Mouse (Mus musculus) right cerebral cortex, postnatal 10 days (tissue): ENCODE measurements at regions not wholly inside any gene's neighbourhood (a gene's known extent, or its start where the extent isn't known, plus 50 kb on each side); places are given as distances from the start of the nearest gene placed in this dataset.
A peak's percentile ranks its signal among the peaks of the same experiment; 100 is the strongest.

Source experiments
- DNase-seq, 2 experiments: peaks; one replicate each; pipeline ENCODE4 v3.0.0; 2021; ENCODE audit warnings: low spot score in 2 of 2

DNA sequence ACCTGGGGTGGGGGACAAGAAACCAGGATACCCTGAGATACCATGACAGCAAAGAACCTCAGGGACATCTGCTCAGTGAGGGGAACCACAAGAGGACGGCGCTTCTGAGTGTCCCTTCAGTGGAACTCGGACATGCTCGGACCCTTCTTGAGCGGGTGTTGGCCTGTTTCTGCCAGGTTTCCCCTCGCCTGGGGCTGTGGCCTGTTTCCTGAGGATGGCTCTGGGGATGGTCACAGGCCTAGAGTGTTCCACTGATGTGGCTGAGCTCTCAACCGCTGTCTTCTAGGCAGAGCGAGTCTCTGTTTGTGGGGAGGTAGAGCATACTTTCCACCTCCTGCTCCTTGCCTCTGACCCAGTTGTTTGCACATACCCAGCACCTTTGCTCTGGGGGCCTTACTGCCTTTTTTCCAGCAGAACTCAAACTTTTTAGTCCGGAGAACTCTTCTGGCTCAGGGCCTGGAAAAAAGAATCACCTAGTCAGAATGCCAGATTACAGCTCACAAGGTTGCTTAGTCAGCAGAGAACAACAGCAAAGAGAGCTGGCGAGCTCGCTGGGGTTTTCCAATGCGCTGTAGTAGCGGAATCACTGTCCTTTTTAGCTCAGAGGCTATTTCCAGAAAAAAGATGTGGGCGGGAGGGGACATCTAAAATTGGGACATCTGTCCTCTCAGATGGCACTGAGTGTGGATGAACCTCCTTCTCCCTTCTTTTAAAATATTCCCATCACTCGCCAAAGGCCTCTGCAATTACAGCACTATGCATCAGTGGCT lies 65.3 kb downstream of the Med10 start:
- DNase-seq, result peak; percentile 63 to 78

DNA sequence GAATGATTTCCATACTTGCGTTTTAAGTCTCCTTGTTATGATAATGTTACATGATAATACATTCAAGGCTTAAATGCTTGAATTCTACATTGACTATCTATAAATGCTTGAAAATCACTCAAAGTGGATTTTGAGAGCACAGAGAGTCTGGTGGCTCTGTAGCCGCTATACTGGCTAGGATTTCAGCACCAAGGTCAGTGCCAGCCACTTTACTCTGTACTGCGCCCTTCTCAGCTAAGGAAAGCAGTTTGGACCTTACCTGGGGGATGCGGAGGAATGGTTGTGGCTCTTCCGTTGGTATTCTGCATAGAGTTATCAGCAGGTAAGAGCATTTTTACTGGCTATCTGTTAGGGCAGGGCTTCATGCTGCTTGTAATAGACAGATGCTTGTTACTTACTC lies 94.3 kb downstream of the Med10 start:
- no peak for DNase-seq

DNA sequence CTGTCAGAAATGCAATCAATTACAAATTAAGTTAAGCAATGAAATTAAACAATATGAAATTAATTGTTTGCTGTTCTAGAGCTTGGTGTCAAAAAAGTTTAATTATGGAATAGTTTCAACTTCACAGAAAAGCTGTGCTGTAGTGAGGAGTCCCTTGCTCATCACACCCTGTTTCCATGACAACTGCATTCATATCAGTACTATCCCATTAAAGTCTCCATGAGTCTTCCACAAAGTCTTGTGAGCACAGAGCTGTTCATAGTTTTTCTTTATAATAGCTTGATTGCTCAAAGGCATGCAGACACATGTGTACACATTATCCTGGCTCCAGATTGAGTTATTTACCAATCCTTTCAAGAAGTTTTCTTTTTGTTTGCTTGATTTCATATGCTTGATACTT lies 98.9 kb downstream of the Med10 start:
- no peak for DNase-seq

DNA sequence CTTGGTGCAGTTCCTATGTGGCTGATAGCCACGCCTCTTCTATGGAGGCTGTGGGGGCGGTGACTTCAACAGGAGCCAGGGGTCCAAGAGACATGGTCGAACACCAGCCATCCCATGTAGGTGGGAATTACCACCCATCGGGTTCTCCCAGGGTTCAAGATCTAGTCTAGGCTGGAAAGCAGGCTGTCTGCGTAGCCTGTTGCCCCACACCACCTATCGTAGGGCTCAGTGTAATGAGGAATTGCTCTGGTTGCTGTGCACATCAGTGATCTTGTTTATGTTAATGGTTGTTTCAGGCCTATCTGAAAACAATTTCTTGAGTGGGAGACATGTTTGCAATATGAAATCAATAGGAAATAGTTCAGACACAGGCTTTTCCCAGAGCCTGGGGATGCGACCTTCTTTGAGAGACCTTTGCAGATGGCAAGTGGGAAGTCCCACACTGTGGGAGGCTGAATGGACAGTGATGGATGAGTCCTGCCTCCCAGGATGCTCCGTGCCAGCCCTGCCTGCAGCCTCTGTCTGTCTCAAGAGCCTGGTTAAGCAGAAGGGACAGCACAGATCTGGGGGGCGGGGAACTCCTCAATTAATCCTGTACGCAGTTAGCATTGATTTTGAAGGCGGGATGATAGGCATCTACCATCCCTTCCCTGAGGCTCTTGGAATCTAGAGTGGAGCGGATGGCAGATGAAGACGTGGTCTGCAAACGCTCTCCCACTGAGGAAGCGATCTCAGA lies 104.8 kb downstream of the Med10 start:
- no peak for DNase-seq

DNA sequence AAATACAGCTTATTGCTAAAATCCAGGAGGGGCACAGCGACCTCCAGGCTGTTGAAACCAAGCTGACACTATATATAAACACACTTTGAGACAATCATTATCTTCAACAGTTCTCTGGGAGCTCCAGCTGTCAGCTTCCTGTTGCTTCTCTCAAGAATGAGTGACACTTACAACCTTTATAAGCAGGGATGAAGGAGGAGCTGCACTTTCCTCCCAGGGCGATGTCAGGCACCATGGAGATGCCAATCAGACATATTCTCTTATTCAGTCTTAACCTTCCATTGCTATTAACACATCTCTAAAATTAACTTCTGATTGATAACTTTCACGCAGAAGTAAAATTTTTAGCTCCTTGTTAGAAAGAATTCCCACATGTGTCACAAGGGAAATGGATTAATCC lies 113.6 kb downstream of the Med10 start:
- no peak for DNase-seq

DNA sequence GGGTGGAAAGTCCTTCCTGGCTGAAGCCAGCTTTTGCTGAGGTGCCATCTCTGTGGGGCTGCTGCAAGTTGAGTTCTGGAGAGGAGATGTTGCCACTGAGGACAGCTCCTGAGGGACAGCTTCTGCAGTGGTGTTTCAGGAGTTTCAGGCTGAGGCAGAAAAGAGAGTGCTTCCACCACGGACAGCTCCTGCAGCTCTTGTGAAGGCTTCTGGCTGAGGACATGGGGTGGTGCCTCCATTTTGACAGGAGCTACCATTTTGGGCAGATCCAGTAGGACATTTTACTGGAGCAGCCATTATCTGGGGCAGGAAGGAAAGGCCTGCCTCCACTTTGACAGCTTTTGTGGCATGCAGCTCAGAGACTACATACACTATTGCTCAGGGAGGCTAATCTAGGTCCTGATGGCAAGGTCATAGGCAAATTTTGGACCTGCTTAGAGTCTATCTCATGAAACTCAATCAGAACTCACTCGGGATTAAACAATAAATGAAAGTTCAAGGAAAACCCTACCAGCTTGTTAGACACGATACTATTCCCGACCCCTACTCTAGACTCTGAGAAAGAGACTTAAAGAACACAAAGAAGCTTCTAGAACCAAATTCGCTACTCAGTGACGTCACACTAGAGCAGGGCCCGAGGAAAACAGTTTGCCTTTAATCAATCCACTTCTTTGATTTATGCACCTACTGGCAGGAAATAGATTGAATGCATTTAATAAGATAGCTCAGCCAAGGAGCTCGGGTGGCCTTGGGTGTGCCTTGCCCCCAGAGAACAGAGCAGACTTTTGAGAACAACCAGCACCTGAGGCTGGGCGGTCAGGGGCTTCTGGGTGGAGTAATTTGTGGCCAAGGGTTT lies 130.7 kb downstream of the Med10 start:
- DNase-seq, result no peak

DNA sequence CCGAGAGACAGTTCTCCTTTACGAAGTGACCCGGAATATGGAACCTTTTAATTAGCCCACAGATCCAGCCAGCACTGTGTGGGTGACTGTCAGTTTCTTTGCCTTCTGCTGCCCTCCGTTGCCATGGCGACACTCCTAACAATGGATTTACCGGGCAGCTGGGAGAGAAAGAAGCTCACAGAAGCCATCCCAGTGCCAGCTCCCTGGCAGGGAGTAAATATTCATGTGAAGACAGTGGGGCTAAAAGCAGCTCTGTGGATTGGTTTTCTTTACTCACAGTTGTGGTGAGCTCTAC lies 131.3 kb downstream of the Med10 start:
- peak; percentile 85 to 91 for DNase-seq

DNA sequence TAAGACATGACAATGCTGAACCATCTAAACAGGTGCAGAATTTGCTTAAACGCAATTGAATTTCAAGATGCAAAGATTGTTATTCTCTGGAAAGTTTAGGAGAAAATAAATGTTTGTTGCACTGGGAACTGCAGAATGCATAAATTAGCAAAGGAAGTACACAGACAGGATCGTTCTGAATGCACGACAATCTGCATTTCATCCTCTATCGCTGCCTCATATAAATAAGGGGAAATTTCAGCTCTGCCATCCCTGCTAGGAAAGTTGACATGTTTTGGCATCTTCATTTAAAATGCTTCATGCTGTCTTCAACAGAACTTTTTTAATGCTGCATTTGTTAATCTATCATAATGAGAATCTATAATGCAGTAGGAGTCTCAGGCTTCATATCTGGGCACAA lies 137.6 kb downstream of the Med10 start:
- DNase-seq, result no peak

DNA sequence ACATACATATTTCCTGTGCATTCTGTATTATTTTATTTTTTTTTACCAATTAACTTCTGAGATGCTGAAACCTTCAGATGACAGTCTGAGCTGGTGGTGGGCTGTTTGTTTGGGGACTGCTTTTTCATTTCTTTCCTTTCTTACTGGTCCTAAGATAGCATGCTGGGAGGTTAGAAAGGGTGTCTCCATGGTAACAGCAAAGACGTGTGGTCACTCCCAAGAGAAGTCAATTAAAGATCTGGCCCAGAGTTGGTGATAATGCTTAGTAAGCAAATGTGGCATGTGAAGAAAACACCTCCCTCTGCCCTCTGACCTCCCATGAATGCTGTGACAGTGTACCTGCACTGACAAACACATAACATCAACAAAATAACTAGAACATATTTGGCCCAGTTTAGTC lies 142.5 kb downstream of the Med10 start:
- DNase-seq, result no peak

DNA sequence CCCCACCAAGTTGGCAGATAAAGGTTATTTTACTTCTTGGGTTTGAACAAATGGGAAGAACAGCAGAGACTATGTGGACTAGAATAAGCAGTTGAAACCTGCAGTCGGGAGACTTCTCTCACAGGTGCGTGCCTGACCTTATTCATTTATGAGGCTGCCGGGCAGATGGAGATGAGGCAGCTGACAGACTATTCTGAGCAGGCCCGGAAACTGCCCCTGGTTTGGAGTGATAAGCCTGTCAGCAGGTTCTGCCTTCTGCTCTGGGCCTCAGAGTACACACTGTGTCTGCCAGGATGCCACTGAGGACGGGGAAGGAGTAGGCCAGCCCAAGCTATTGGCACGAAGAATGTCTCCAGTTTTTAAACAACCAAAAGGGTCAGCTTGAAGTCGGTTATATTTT lies 144.4 kb downstream of the Med10 start:
- no peak for DNase-seq

DNA sequence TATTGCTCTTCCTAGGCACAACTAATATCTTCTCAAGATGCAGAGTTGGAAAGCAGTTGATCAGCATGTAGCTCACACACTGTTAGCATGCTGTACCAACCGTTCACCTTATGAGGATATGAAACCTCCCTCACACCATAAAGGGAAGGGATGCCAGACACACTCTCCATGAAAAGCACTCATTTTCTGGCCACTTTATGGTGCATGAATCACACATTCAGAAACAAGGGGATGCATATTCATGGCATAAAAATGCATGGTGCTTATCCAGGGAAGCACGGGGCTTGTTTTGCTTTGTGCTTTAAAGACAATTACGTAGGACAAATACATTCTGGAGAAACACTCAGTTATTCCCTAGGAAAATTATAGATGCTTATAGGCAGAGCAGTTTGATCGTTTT lies 149.9 kb downstream of the Med10 start:
- DNase-seq, result no peak

DNA sequence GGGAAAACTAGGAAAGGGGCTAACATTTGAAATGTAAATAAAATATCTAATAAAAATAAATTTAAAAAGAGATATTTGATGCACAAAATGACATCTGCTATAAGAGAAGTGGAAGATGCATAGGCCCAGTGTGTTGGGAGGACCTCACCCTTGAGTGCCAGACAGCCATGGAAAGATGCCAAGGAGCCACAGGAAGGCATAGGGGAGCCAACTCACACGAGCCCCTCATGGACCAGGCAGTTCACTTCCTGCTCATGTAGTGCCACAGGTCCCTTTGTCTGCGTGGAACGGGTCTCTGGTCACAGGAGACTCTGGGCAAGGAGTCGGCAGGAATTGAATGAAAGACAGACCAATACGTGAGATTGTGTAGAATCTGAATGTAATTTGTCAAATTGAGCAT lies 152.0 kb downstream of the Med10 start:
- DNase-seq, result no peak

DNA sequence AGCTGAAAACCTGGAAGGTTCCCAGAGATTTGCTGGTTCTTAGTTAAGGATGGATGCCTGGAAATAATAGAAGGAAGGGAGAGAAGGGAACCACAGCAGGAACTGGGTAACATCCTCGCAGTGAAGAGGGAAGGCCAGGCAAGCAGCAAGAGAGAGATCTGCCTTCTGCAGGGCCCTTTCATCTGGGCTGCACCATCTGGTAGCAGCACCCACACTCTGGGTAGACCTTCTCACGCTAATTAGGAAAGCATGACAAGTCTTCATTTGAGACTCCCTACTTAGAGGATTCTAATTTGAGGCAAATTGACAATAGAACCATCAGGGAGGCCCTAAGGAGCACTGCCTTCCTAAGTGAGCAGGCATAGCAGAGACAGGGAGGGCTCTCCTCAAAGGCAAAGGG lies 153.3 kb downstream of the Med10 start:
- DNase-seq, result no peak

DNA sequence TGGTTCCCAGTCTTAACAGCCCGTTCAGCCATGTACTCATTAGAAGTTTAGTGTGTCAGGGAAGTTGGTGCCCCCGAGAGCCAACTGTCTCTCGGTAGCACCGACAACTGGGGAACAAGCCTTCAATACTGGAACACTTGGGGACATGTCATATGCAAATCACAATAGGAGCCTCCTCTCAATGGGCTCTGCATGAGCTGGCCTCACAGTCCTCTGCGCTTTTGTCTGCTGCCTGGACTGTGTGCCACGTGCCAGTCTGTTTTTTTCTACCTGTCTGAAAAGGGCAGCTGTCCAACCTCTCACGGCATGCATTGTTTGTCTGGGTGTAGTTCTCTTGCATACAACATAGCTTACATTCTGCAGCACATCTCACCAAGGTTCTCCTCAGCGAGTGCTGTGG lies 161.7 kb downstream of the Med10 start:
- no peak for DNase-seq

DNA sequence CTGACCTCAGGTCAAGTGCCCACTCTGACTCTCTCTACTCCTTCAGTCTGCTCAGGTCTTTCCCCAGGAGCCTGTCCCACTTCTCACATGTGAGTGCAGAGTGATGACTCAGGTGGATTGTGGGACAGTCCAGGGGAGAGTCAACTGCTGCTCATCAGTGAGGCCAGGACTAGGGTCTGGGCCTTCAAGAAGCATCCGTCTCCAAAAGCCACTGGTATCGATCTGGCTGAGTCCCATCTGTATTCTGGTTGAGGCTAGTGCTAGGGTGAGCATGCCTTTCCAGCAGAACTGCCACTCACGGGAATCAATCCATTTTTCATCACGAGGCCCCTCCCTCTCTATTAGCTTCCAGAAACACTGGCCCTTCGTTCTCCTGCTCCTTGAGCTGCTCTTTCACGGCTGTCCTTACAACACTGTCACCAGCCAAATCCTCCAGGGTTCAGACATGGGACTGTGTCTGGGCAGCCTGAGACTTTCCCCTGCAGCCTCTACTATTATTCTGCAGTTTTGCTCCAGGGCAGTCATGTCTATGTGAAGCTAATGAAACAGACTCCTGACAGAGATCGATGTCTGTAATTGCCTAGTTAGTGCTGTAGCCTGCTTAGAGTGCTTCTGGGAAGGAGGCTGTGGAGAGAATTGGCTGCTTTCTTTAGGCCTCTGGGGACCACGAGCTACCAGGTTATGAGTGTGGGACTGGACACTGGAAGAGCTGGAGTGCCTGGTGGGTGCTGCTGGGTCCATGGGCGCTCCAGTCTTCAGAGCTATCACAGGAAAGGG lies 169.3 kb downstream of the Med10 start:
- no peak for DNase-seq

DNA sequence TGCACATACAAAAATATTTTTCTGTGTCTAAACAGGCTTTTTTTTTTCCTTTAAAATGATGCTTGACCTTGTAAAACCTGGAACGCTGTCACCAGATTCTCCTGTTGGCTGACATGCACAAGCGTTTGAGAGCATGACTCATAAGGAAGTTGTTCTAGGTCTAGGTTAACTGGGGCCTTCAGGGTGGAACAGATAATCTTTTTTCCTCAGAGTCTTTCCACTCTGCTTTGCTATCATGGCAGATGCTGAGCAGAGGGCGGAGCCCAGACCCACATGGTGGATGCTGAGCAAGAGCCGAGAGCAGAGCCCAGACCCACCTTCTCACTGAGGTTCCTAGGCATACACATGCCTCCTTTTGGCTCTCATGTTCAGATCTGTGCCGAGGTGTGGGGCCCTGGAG lies 172.6 kb downstream of the Med10 start:
- no peak for DNase-seq

DNA sequence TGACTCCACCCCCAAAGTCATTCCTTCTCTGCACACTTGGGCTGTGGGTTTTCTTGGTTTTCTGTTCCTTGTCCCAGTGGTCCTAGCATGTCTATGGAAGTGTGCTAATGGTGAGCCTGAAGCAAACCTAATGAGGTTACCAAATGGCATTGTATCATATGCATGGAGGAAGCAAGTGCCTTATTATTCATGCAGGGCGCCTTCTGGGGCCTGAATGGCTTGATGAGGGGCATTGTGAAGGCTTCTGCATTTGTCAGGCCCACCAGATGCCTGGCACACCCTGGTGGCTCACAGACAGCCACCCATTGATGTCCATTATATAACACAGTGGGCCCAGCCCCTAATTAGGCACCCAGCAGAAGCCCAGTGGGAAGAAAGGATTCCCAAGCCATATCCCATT lies 182.0 kb downstream of the Med10 start:
- DNase-seq, result no peak

DNA sequence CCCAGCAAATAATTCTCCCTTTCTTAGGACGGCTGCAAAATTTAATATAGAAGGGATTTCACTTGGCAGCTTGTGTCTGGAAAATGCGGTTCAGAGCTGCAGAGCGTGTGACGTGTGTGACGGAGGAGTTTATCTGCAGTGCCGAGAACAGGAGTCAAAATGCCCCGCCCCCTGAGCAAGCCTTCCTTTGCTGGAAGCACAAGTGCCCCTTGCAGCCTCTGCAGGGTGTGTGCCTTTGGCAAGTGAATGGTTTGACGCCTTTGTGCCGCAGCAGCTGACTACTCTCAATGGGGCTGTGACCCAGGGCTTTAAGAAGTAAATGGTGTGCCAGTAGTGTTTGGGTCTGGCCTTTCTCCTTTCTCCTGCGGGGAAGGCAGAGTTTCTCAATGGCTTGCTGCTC lies 185.0 kb downstream of the Med10 start:
- peak; percentile 61 to 62 for DNase-seq

DNA sequence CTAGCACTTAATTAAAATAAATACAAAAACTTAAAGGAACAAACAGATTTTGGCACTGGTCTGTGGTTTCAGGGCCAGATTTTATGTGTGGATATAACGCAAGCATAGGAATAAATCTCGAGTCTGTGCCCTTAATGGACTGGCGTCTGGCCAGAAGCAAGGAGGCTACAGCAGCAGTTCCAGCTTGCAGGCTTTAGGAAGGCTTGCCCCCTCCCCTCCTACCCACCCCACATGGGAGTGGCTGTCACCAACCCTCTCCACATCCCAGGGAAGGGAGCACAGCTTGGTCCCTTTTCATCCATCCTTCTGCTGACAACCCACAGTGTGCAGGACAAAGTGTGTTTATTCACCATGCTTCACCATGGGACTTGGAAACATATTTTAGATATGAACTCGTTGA lies 186.1 kb downstream of the Med10 start:
- DNase-seq, result peak; percentile 52 to 59

DNA sequence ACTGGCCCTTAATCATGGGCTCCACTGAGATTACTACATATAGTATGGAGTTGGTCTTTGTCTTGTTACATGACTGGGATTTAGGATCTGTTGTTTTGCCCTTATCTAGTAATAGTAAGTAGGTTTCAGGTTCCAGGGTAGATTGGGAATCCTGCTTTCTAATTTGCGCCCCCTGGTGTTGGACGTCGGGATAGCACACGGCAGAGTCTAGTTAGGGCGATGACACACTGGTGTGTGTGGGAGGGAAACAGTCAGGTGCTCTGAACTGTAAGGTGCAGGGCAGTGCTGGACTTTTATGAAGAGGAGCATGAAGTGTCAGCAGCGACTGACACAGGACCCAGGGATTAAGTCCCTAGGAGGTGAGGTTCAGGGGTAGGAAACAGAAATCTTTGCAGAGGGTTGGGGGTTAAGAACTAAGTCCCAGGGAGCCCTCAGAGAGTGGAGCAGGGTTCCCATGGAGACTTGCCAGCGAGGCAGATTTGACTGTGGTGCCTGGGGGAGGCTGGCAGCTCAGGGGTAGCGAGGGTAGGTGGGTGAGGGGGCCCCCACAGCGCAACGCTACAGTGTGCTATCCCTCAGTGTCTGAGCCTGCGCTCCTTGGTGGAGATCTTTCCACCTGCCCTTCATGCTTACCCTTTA lies 189.2 kb downstream of the Med10 start:
- DNase-seq, result peak; percentile 67 to 84

DNA sequence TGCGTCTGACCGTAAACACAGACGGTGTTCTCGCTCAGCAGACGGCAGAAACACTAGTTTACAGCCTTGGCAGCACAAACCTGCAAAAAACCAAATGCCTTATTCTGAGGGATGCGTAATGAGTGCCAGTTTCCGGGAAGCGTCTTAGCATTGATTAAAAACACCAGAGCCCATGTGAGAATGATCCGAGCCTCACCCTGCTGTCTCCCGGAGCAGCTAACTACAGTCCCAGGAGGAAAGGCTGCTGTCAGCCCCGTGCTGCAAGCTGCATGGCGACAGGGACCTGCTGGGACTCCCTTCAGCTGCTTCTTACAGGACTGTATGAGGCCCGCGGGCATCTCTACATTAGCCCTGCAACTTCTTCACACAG lies 189.7 kb downstream of the Med10 start:
- peak; percentile 41 to 56 for DNase-seq

DNA sequence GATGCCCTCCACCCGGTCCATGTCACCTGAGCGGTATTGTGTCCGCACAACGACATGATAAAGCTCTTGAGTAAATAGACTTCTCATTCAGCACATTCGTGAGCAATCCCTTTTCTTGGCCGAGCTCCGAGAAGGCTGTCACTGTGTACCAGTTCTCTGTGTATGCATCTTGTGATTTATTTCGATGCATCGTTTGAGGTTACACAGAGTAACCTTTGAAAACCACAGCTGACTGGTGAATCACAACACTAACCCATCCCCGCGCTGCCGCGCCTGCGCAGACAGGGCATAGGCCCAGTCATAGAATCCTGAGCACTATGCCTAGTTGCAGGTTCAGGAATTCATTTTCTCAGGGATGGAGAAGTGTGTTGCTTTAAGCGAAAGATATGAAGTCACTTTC lies 201.4 kb downstream of the Med10 start:
- peak; percentile 36 to 47 for DNase-seq
